Mouse (Mus musculus) left cerebral cortex, adult 2 months (tissue): ENCODE results near the gene Pla2g3. TPM values are rescaled to one million over a fixed set of nuclear protein-coding genes. Genes with fewer than 3 reads are reported as not detected.

Experiments used
- DNase-seq, 2 experiments: peaks; one replicate each; pipeline ENCODE4 v3.0.0; 2021 to 2022; ENCODE audit warnings: low spot score in 2 of 2, mixed read lengths in 1 of 2; ENCODE audit errors: extremely low spot score in 1 of 2
- H3K27ac ChIP-seq: fragments of 200-600 bp; 2 replicates; pipeline ENCODE4 v1.8.1; 2022
- H3K4me3 ChIP-seq: fragments of 200-600 bp; 2 replicates; pipeline ENCODE4 v1.8.1; 2022
- CTCF ChIP-seq: fragments of 200-600 bp; IDR thresholded peaks from 2 replicates; pipeline ENCODE4 v1.8.1; 2022; ENCODE audit warnings: antibody characterized with exemption, mild to moderate bottlenecking, moderate library complexity
- intact Hi-C: fragments of 180-260 bp; cut with DNase I; formaldehyde crosslinking; loops from one replicate; pipeline ENCODE4 v1.15.1; 2025
- total RNA-seq, 2 experiments: library from RNA; stranded (reverse); gene quantifications; 2 replicates each; pipeline ENCODE4 v1.2.3; 2021

The Pla2g3 gene
- total RNA-seq, 2 experiments from 2014 or later: 3.8 to 4.1 TPM

- Histone ChIP-seq H3K4me3 (no peak overlapping the region), H3K27ac (no peak overlapping the region)
- no peak for TF ChIP-seq CTCF
- intact Hi-C loops: no loop called here
- no peak for DNase-seq
Observed at GRCm38 (mm10) chr11:3458428-3459104, 29.5 kb upstream of the Pla2g3 start.

GRCm38 (mm10) chr11:3459105-3459468 lies 29.0 kb upstream of the Pla2g3 start:
- intact Hi-C loops: no loop called here
- Histone ChIP-seq H3K4me3 (no peak overlapping the region), H3K27ac (no peak overlapping the region)
- no peak for DNase-seq
- TF ChIP-seq CTCF: no peak

GRCm38 (mm10) chr11:3462846-3463245 lies 25.2 kb upstream of the Pla2g3 start:
- Histone ChIP-seq H3K27ac (no peak overlapping the region), H3K4me3 (no peak overlapping the region)
- no peak for TF ChIP-seq CTCF
- intact Hi-C loops: no loop called here
- DNase-seq: no peak

GRCm38 (mm10) chr11:3471448-3471850 lies 16.6 kb upstream of the Pla2g3 start:
- Histone ChIP-seq H3K4me3 (no peak overlapping the region), H3K27ac (no peak overlapping the region)
- no peak for DNase-seq
- intact Hi-C loops: loop anchor here (5.0 kb wide), 2 partner anchors 161 to 316 kb away; no protein-coding TSS in a partner anchor
- no peak for TF ChIP-seq CTCF

- peak; percentile 92 for TF ChIP-seq CTCF
- intact Hi-C loops: loop anchor here (1.0 to 5.0 kb wide), 3 partner anchors 42 to 315 kb away; partner anchors contain the start of gene Selenom
Observed at GRCm38 (mm10) chr11:3472484-3472883, 15.6 kb upstream of the Pla2g3 start.

GRCm38 (mm10) chr11:3474480-3475115 lies 13.5 kb upstream of the Pla2g3 start:
- TF ChIP-seq CTCF: peak; percentile 68
- Histone ChIP-seq H3K27ac (no peak overlapping the region), H3K4me3 (no peak overlapping the region)
- intact Hi-C loops: loop anchor here (5.0 kb wide), 2 partner anchors 158 to 313 kb away; no protein-coding TSS in a partner anchor
- DNase-seq: no peak

More at GRCm38 (mm10) chr11:3472484-3472883, 15.6 kb upstream of the Pla2g3 start:
- peak; percentile 79 to 89 for DNase-seq
- H3K4me3 ChIP-seq: no peak overlapping the region
- H3K27ac ChIP-seq: no peak overlapping the region

- Histone ChIP-seq H3K27ac (no peak overlapping the region), H3K4me3 (no peak overlapping the region)
- DNase-seq: no peak
- TF ChIP-seq CTCF: no peak
- intact Hi-C loops: no loop called here
Observed at GRCm38 (mm10) chr11:3475489-3475888, 12.6 kb upstream of the Pla2g3 start.

- Histone ChIP-seq H3K4me3 (no peak overlapping the region), H3K27ac (peak overlapping the region; percentile 71)
- intact Hi-C loops: no loop called here
- no peak for DNase-seq
- no peak for TF ChIP-seq CTCF
Observed at GRCm38 (mm10) chr11:3483980-3484642, 4.0 kb upstream of the Pla2g3 start.

- Histone ChIP-seq H3K27ac (no peak overlapping the region), H3K4me3 (no peak overlapping the region)
- DNase-seq: no peak
- intact Hi-C loops: no loop called here
- TF ChIP-seq CTCF: no peak
Observed at GRCm38 (mm10) chr11:3486349-3486748, 1.7 kb upstream of the Pla2g3 start.

- DNase-seq: no peak
- no peak overlapping the region for H3K27ac ChIP-seq
- no peak overlapping the region for H3K4me3 ChIP-seq
- no peak for TF ChIP-seq CTCF
- intact Hi-C loops: no loop called here
Observed at GRCm38 (mm10) chr11:3489036-3489435, 952 bp downstream of the Pla2g3 start.

- TF ChIP-seq CTCF: no peak
- intact Hi-C loops: no loop called here
- H3K27ac ChIP-seq: no peak overlapping the region
- H3K4me3 ChIP-seq: no peak overlapping the region
- no peak for DNase-seq
Observed at GRCm38 (mm10) chr11:3492748-3493147, 4.7 kb downstream of the Pla2g3 start.

GRCm38 (mm10) chr11:3494857-3495256 lies 6.8 kb downstream of the Pla2g3 start:
- intact Hi-C loops: no loop called here
- DNase-seq: no peak
- H3K27ac ChIP-seq: no peak overlapping the region
- no peak for TF ChIP-seq CTCF
- no peak overlapping the region for H3K4me3 ChIP-seq
